Mouse (Mus musculus) midbrain, embryonic 12.5 days (tissue): Measurements from ENCODE around the gene Twf2. TPM values are rescaled to one million over a fixed set of nuclear protein-coding genes. Genes with fewer than 3 reads are reported as not detected.
A peak's percentile ranks its signal among the peaks of the same experiment; 100 is the strongest.

Experiments
- ATAC-seq: fragments of 200-750 bp; cut with Nextera tagmentation; 2 replicates; pipeline ENCODE4 v1.8.0; 2017; ENCODE audit warnings: low read depth, moderate TSS enrichment, moderate library complexity; ENCODE audit not compliant: low FRiP score
- H3K27ac ChIP-seq: fragments of 300-500 bp; sonication (generic); replicated peaks from 2 replicates; pipeline ENCODE4 v1.5.1; 2016; ENCODE audit warnings: mild to moderate bottlenecking
- H3K27me3 ChIP-seq: fragments of 300-500 bp; sonication (generic); 2 replicates; pipeline ENCODE4 v1.6.1; 2016; ENCODE audit warnings: mild to moderate bottlenecking
- H3K36me3 ChIP-seq: fragments of 300-500 bp; sonication (generic); 2 replicates; pipeline ENCODE4 v1.6.1; 2016
- H3K4me1 ChIP-seq: fragments of 300-500 bp; sonication (generic); 2 replicates; pipeline ENCODE4 v1.6.1; 2016
- H3K4me2 ChIP-seq: fragments of 300-500 bp; sonication (generic); replicated peaks from 2 replicates; pipeline ENCODE4 v1.6.1; 2016; ENCODE audit warnings: mild to moderate bottlenecking, moderate library complexity
- H3K4me3 ChIP-seq: fragments of 300-500 bp; sonication (generic); 2 replicates; pipeline ENCODE4 v1.5.1; 2016; ENCODE audit warnings: mild to moderate bottlenecking
- H3K9ac ChIP-seq: fragments of 300-500 bp; sonication (generic); replicated peaks from 2 replicates; pipeline ENCODE4 v1.6.1; 2016; ENCODE audit warnings: mild to moderate bottlenecking, moderate library complexity
- H3K9me3 ChIP-seq: fragments of 300-500 bp; sonication (generic); 2 replicates; pipeline ENCODE4 v1.6.1; 2016; ENCODE audit warnings: mild to moderate bottlenecking
- WGBS: fragments of 180-500 bp; shearing (Covaris S2); methylation state at CpG from one replicate; pipeline ENCODE4 v1.1.7; 2016; 5-methylcytosine and 5-hydroxymethylcytosine counted together
- microRNA counts: library from miRNA; unstranded; fragments of <30 nt; microRNA quantifications from one replicate; lab custom pipeline; 2017
- microRNA-seq: library from miRNA; unstranded; fragments of <30 nt; microRNA quantifications from one replicate; pipeline ENCODE4, GENCODE M21; 2017
- polyA plus RNA-seq: library from polyadenylated mRNA; unstranded; fragments of >200 nt; fragmentation: Nextera tagmentation; extraction: Ambion mirVana; gene quantifications from 2 replicates; pipeline ENCODE4 v1.2.1, GENCODE M21; 2016

The Twf2 gene
- polyA plus RNA-seq, 1 experiment from 2014 or later, result 58.0 TPM

- WGBS, result 95% methylated on average over 2 of the region's 2 CpGs
- Histone ChIP-seq H3K4me1 (no peaks in the 10 kb centered on the region; the same call in 1 of the 2 replicates), H3K27me3 (no peaks in the 10 kb centered on the region), H3K36me3 (no peaks in the 10 kb centered on the region), H3K4me2 (no peak overlapping the region), H3K4me3 (no peak overlapping the region), H3K27ac (no peak overlapping the region), H3K9ac (no peak overlapping the region), H3K9me3 (no peaks in the 10 kb centered on the region)
- ATAC-seq, result no peak
Measured at GRCm38 (mm10) chr9:106254001-106254400, 51.1 kb downstream of the Twf2 start.

- Histone ChIP-seq H3K4me2 (no peak overlapping the region), H3K4me3 (no peak overlapping the region), H3K36me3 (no peaks in the 10 kb centered on the region), H3K27ac (no peak overlapping the region), H3K27me3 (no peaks in the 10 kb centered on the region), H3K9ac (no peak overlapping the region), H3K9me3 (no peaks in the 10 kb centered on the region), H3K4me1 (no peaks in the 10 kb centered on the region)
- no peak for ATAC-seq
- WGBS, result 89% methylated on average over 4 of the region's 4 CpGs
Measured at GRCm38 (mm10) chr9:106258412-106258811, 55.5 kb downstream of the Twf2 start.

GRCm38 (mm10) chr9:106258990-106259389 is 56.1 kb downstream of the Twf2 start:
- H3K4me3 ChIP-seq, result no peak overlapping the region
- no peaks in the 10 kb centered on the region for H3K4me1 ChIP-seq
- no peak for ATAC-seq
- H3K9ac ChIP-seq, result no peak overlapping the region
- H3K9me3 ChIP-seq, result no peaks in the 10 kb centered on the region
- H3K27me3 ChIP-seq, result no peaks in the 10 kb centered on the region
- H3K27ac ChIP-seq, result no peak overlapping the region
- no peak overlapping the region for H3K4me2 ChIP-seq
- H3K36me3 ChIP-seq, result no peaks in the 10 kb centered on the region
- 68% methylated on average over 5 of the region's 5 CpGs for WGBS

GRCm38 (mm10) chr9:106261058-106261457 is 58.1 kb downstream of the Twf2 start:
- Histone ChIP-seq H3K4me1 (no peaks in the 10 kb centered on the region), H3K4me3 (no peak overlapping the region), H3K27me3 (no peaks in the 10 kb centered on the region), H3K36me3 (no peaks in the 10 kb centered on the region), H3K9ac (no peak overlapping the region), H3K9me3 (no peaks in the 10 kb centered on the region), H3K4me2 (no peak overlapping the region), H3K27ac (no peak overlapping the region)
- WGBS, result 94% methylated on average over 6 of the region's 6 CpGs
- no peak for ATAC-seq

- H3K27me3 ChIP-seq, result no peaks in the 10 kb centered on the region
- no peaks in the 10 kb centered on the region for H3K9me3 ChIP-seq
- no peak for ATAC-seq
- no peak overlapping the region for H3K4me2 ChIP-seq
- WGBS, result 86% methylated on average over 3 of the region's 3 CpGs
- H3K9ac ChIP-seq, result no peak overlapping the region
- no peak overlapping the region for H3K4me3 ChIP-seq
- no peak overlapping the region for H3K27ac ChIP-seq
- H3K36me3 ChIP-seq, result no peaks in the 10 kb centered on the region
- H3K4me1 ChIP-seq, result no peaks in the 10 kb centered on the region
Measured at GRCm38 (mm10) chr9:106261491-106261890, 58.6 kb downstream of the Twf2 start.

- Histone ChIP-seq H3K4me3 (no peak overlapping the region), H3K9me3 (no peaks in the 10 kb centered on the region), H3K4me1 (no peaks in the 10 kb centered on the region), H3K36me3 (no peaks in the 10 kb centered on the region), H3K9ac (no peak overlapping the region), H3K27me3 (no peaks in the 10 kb centered on the region), H3K27ac (no peak overlapping the region), H3K4me2 (no peak overlapping the region)
- no peak for ATAC-seq
- 76% methylated on average over 3 of the region's 3 CpGs for WGBS
Measured at GRCm38 (mm10) chr9:106262075-106262474, 59.2 kb downstream of the Twf2 start.

GRCm38 (mm10) chr9:106263381-106263924 is 60.5 kb downstream of the Twf2 start:
- no peak overlapping the region for H3K27ac ChIP-seq
- no peaks in the 10 kb centered on the region for H3K27me3 ChIP-seq
- no peak for ATAC-seq
- no peaks in the 10 kb centered on the region for H3K9me3 ChIP-seq
- no peaks in the 10 kb centered on the region for H3K36me3 ChIP-seq
- no peaks in the 10 kb centered on the region for H3K4me1 ChIP-seq
- H3K4me3 ChIP-seq, result no peak overlapping the region
- H3K9ac ChIP-seq, result no peak overlapping the region
- H3K4me2 ChIP-seq, result no peak overlapping the region
- 86% methylated on average over 9 of the region's 9 CpGs for WGBS

MicroRNA genes within 50 kb of the gene (microRNA counts, 519-probe panel; counts per million panel counts)
- microRNA mmu-let-7g (lab: Ali Mortazavi, UCI), result 7,967 counts per million, percentile 88 among the panel's probes with 10 or more counts

Small RNAs within 50 kb of the gene (microRNA-seq; reads per million reads assigned to microRNA genes)
- gene Mir135a-1, result 541 reads per million, percentile 71 among the genes with 10 or more reads in this experiment
- gene Mirlet7g, result 19,583 reads per million, percentile 98 among the genes with 10 or more reads in this experiment

Other genes starting within 250 kb of the Twf2 start
- gene Col6a5, start 242.5 kb upstream of the Twf2 start, polyA plus RNA-seq, result 0.17 TPM in 1 of 2 replicates, not detected in the other
- 0.29 and 0.32 TPM in 2 replicates for gene Col6a4, start 106.3 kb upstream of the Twf2 start, polyA plus RNA-seq
- 10.8 and 11.0 TPM in 2 replicates for gene Glyctk, start 45.0 kb upstream of the Twf2 start, polyA plus RNA-seq
- gene Wdr82, start 32.2 kb upstream of the Twf2 start, polyA plus RNA-seq, result 35.6 and 36.3 TPM in 2 replicates
- 31.9 and 39.1 TPM in 2 replicates for gene Ppm1m, start 3.4 kb upstream of the Twf2 start, polyA plus RNA-seq
- gene Tlr9, start 19.5 kb downstream of the Twf2 start, polyA plus RNA-seq, result not detected in 2 replicates
- gene Alas1, start 45.5 kb downstream of the Twf2 start, polyA plus RNA-seq, result 79.0 and 87.6 TPM in 2 replicates
- gene Poc1a, start 78.0 kb downstream of the Twf2 start, polyA plus RNA-seq, result 21.0 and 23.2 TPM in 2 replicates
- 14.5 and 14.9 TPM in 2 replicates for gene Dusp7, start 165.5 kb downstream of the Twf2 start, polyA plus RNA-seq
- 716 and 732 TPM in 2 replicates for gene Rpl29, start 226.3 kb downstream of the Twf2 start, polyA plus RNA-seq
- gene Acy1, start 235.2 kb downstream of the Twf2 start, polyA plus RNA-seq, result 30.1 and 30.5 TPM in 2 replicates
- 4.2 and 4.7 TPM in 2 replicates for gene Abhd14b, start 244.4 kb downstream of the Twf2 start, polyA plus RNA-seq
- gene Abhd14a, start 244.6 kb downstream of the Twf2 start, polyA plus RNA-seq, result 34.1 and 36.5 TPM in 2 replicates